Mouse (Mus musculus) lung, postnatal 0 days (tissue): ENCODE results near the gene Gucy1a1.

ENCODE experiments used
- CTCF ChIP-seq: IDR thresholded peaks from 2 replicates; pipeline ENCODE4 v1.5.1; 2016; ENCODE audit warnings: antibody characterized with exemption, mild to moderate bottlenecking
- EP300 ChIP-seq: IDR thresholded peaks from 2 replicates; pipeline ENCODE4 v1.6.1; 2016; ENCODE audit warnings: antibody characterized with exemption, mild to moderate bottlenecking, control low read depth

GRCm38 (mm10) chr3:82052029-82052428, 93.6 kb downstream of the Gucy1a1 start:
- TF ChIP-seq CTCF: no peak
- TF ChIP-seq EP300: no peak
